Mouse (Mus musculus): Measurements from ENCODE around the gene Slc7a7. TPM values are rescaled to one million over a fixed set of nuclear protein-coding genes. Genes with fewer than 3 reads are reported as not detected.

Gene Slc7a7
- polyA plus RNA-seq, 1 experiment from 2014 or later: 5.7 TPM

GRCm38 (mm10) chr14:54443196-54443595, 25.6 kb upstream of the Slc7a7 start:
- Histone ChIP-seq H3K27ac (no peak overlapping the region), H3K27me3 (replicated peaks) (no peaks in the 10 kb centered on the region), H3K9me3 (no peaks in the 10 kb centered on the region), H3K4me1 (no peaks in the 10 kb centered on the region), H3K36me3 (peaks cover 26% of the 10 kb centered on the region), H3K4me2 (replicated peaks) (no peak overlapping the region), H3K9ac (no peak overlapping the region), H3K4me3 (no peak overlapping the region)
- WGBS: 18% methylated on average over 3 of the region's 3 CpGs
- no peak for ATAC-seq (ENCODE audit: low FRiP score, low read depth)

- WGBS: 87% methylated on average over 3 of the region's 3 CpGs
- no peaks in the 10 kb centered on the region for H3K9me3 ChIP-seq
Measured at GRCm38 (mm10) chr14:54442548-54442947, 25.0 kb upstream of the Slc7a7 start.

GRCm38 (mm10) chr14:54441365-54441764, 23.8 kb upstream of the Slc7a7 start:
- Histone ChIP-seq H3K27ac (no peak overlapping the region), H3K9me3 (no peaks in the 10 kb centered on the region), H3K9ac (no peak overlapping the region), H3K4me3 (no peak overlapping the region), H3K36me3 (peaks cover 31% of the 10 kb centered on the region), H3K4me1 (no peaks in the 10 kb centered on the region), H3K27me3 (replicated peaks) (no peaks in the 10 kb centered on the region), H3K4me2 (replicated peaks) (no peak overlapping the region)
- 87% methylated on average over 4 of the region's 4 CpGs for WGBS
- ATAC-seq (ENCODE audit: low FRiP score, low read depth): no peak

More at GRCm38 (mm10) chr14:54442548-54442947, 25.0 kb upstream of the Slc7a7 start:
- H3K4me1 ChIP-seq: no peaks in the 10 kb centered on the region
- no peak overlapping the region for H3K27ac ChIP-seq
- no peak overlapping the region for H3K4me3 ChIP-seq
- H3K27me3 ChIP-seq (replicated peaks): no peaks in the 10 kb centered on the region
- H3K9ac ChIP-seq: no peak overlapping the region
- no peak overlapping the region for H3K4me2 ChIP-seq (replicated peaks)
- peaks cover 27% of the 10 kb centered on the region for H3K36me3 ChIP-seq
- no peak for ATAC-seq (ENCODE audit: low FRiP score, low read depth)

- WGBS: 93% methylated on average over 14 of the region's 14 CpGs
- Histone ChIP-seq H3K36me3 (peaks cover 34% of the 10 kb centered on the region), H3K9ac (no peak overlapping the region), H3K4me3 (no peak overlapping the region), H3K27ac (no peak overlapping the region), H3K9me3 (no peaks in the 10 kb centered on the region), H3K4me2 (replicated peaks) (no peak overlapping the region), H3K27me3 (replicated peaks) (no peaks in the 10 kb centered on the region), H3K4me1 (no peaks in the 10 kb centered on the region)
- no peak for ATAC-seq (ENCODE audit: low FRiP score, low read depth)
Measured at GRCm38 (mm10) chr14:54440538-54440937, 23.0 kb upstream of the Slc7a7 start.

- Histone ChIP-seq H3K4me3 (no peak overlapping the region), H3K36me3 (peaks cover 34% of the 10 kb centered on the region), H3K4me2 (replicated peaks) (no peak overlapping the region), H3K27me3 (replicated peaks) (no peaks in the 10 kb centered on the region), H3K9ac (no peak overlapping the region), H3K27ac (no peak overlapping the region), H3K4me1 (no peaks in the 10 kb centered on the region; the same call in 1 of the 2 replicates), H3K9me3 (no peaks in the 10 kb centered on the region)
- 64% methylated on average over 7 of the region's 7 CpGs for WGBS
- no peak for ATAC-seq (ENCODE audit: low FRiP score, low read depth)
Measured at GRCm38 (mm10) chr14:54439610-54440009, 22.0 kb upstream of the Slc7a7 start.

GRCm38 (mm10) chr14:54439155-54439554, 21.6 kb upstream of the Slc7a7 start:
- Histone ChIP-seq H3K9ac (no peak overlapping the region), H3K27ac (no peak overlapping the region), H3K4me1 (peaks cover under 1% of the 10 kb centered on the region; the same call in 1 of the 2 replicates), H3K4me2 (replicated peaks) (no peak overlapping the region), H3K4me3 (no peak overlapping the region), H3K27me3 (replicated peaks) (no peaks in the 10 kb centered on the region), H3K36me3 (peaks cover 34% of the 10 kb centered on the region), H3K9me3 (no peaks in the 10 kb centered on the region)
- ATAC-seq (ENCODE audit: low FRiP score, low read depth): no peak
- 84% methylated on average over 12 of the region's 12 CpGs for WGBS

- no peak overlapping the region for H3K9ac ChIP-seq
Measured at GRCm38 (mm10) chr14:54435194-54435918, 17.8 kb upstream of the Slc7a7 start.

GRCm38 (mm10) chr14:54433941-54434531, 16.5 kb upstream of the Slc7a7 start:
- Histone ChIP-seq H3K9ac (no peak overlapping the region), H3K27ac (no peak overlapping the region), H3K36me3 (peaks cover 19% of the 10 kb centered on the region), H3K4me3 (peak overlapping the region; percentile 62; the same call in 1 of the 2 replicates), H3K4me2 (replicated peaks) (peak overlapping the region; percentile 71), H3K9me3 (no peaks in the 10 kb centered on the region), H3K27me3 (replicated peaks) (peaks cover 3% of the 10 kb centered on the region; the same call in 1 of the 2 replicates), H3K4me1 (peaks cover 38% of the 10 kb centered on the region)
- WGBS: 77% methylated on average over 12 of the region's 12 CpGs
- no peak for ATAC-seq (ENCODE audit: low FRiP score, low read depth)

More at GRCm38 (mm10) chr14:54435194-54435918, 17.8 kb upstream of the Slc7a7 start:
- Histone ChIP-seq H3K27me3 (replicated peaks) (peaks cover 3% of the 10 kb centered on the region; the same call in 1 of the 2 replicates), H3K9me3 (no peaks in the 10 kb centered on the region), H3K27ac (no peak overlapping the region), H3K36me3 (peaks cover 28% of the 10 kb centered on the region), H3K4me3 (no peak overlapping the region), H3K4me1 (peaks cover 25% of the 10 kb centered on the region), H3K4me2 (replicated peaks) (no peak overlapping the region)
- ATAC-seq (ENCODE audit: low FRiP score, low read depth): no peak
- WGBS: 87% methylated on average over 11 of the region's 11 CpGs

- Histone ChIP-seq H3K9me3 (no peaks in the 10 kb centered on the region), H3K4me1 (peaks cover 38% of the 10 kb centered on the region), H3K4me2 (replicated peaks) (peak overlapping the region; percentile 71), H3K36me3 (peaks cover 11% of the 10 kb centered on the region; the same call in 1 of the 2 replicates), H3K27ac (no peak overlapping the region), H3K9ac (peak overlapping the region; percentile 88), H3K27me3 (replicated peaks) (peaks cover 3% of the 10 kb centered on the region; the same call in 1 of the 2 replicates), H3K4me3 (peak overlapping the region; percentile 62)
- WGBS: 52% methylated on average over 17 of the region's 17 CpGs
- ATAC-seq (ENCODE audit: low FRiP score, low read depth): 0 out of 2 replicates have a peak, but pooled peaks have one; percentile 6
Measured at GRCm38 (mm10) chr14:54432837-54433830, 15.6 kb upstream of the Slc7a7 start.

- Histone ChIP-seq H3K9me3 (no peaks in the 10 kb centered on the region), H3K27ac (peak overlapping the region; percentile 51; the same call in 1 of the 2 replicates), H3K4me2 (replicated peaks) (peak overlapping the region; percentile 71), H3K4me1 (peaks cover 44% of the 10 kb centered on the region), H3K9ac (peak overlapping the region; percentile 88), H3K36me3 (peaks cover 6% of the 10 kb centered on the region; the same call in 1 of the 2 replicates), H3K4me3 (peak overlapping the region; percentile 62), H3K27me3 (replicated peaks) (peaks cover 3% of the 10 kb centered on the region; the same call in 1 of the 2 replicates)
- WGBS: 4% methylated on average over 54 of the region's 54 CpGs
- peak; percentile 18; the same call in 1 of the 2 replicates for ATAC-seq (ENCODE audit: low FRiP score, low read depth)
Measured at GRCm38 (mm10) chr14:54432078-54432836, 14.7 kb upstream of the Slc7a7 start.

Measured in neural tube, embryonic 12.5 days (tissue).